Mouse (Mus musculus) hindbrain, postnatal 0 days (tissue): ENCODE measurements around the gene Kmt5b. TPM values are rescaled to one million over a fixed set of nuclear protein-coding genes. Genes with fewer than 3 reads are reported as not detected.
A peak's percentile ranks its signal among the peaks of the same experiment; 100 is the strongest.

Experiments used
- ATAC-seq: fragments of 200-750 bp; cut with Nextera tagmentation; 2 replicates; pipeline ENCODE4 v1.8.0; 2017; ENCODE audit warnings: mild to moderate bottlenecking, moderate TSS enrichment, moderate library complexity
- DNase-seq: peaks from one replicate; pipeline ENCODE4 v3.0.0-alpha.2; 2015; ENCODE audit warnings: low spot score
- H3K27ac ChIP-seq: fragments of 300-500 bp; sonication (generic); 2 replicates; pipeline ENCODE4 v1.5.1; 2014; ENCODE audit warnings: mild to moderate bottlenecking
- H3K27me3 ChIP-seq: fragments of 300-500 bp; sonication (generic); 2 replicates; pipeline ENCODE4 v1.6.1; 2014; ENCODE audit warnings: low read length, mixed read lengths; ENCODE audit not compliant: insufficient read depth
- H3K36me3 ChIP-seq: fragments of 300-500 bp; sonication (generic); 2 replicates; pipeline ENCODE4 v1.6.1; 2014; ENCODE audit warnings: low read length, mixed read lengths; ENCODE audit not compliant: insufficient read depth
- H3K4me1 ChIP-seq: fragments of 300-500 bp; sonication (generic); 2 replicates; pipeline ENCODE4 v1.6.1; 2014; ENCODE audit warnings: antibody characterized with exemption, low read length, mixed read lengths; ENCODE audit not compliant: insufficient read depth
- H3K4me2 ChIP-seq: fragments of 300-500 bp; sonication (generic); 2 replicates; pipeline ENCODE4 v1.6.1; 2014; ENCODE audit warnings: low read depth, mild to moderate bottlenecking, low read length, moderate library complexity, mixed read lengths
- H3K4me3 ChIP-seq: fragments of 300-500 bp; sonication (generic); 2 replicates; pipeline ENCODE4 v1.5.1; 2014; ENCODE audit warnings: low read length
- H3K9ac ChIP-seq: fragments of 300-500 bp; sonication (generic); replicated peaks from 2 replicates; pipeline ENCODE4 v1.6.1; 2014; ENCODE audit warnings: mild to moderate bottlenecking, low read length, moderate library complexity, mixed read lengths
- H3K9me3 ChIP-seq: fragments of 300-500 bp; sonication (generic); 2 replicates; pipeline ENCODE4 v1.6.1; 2016; ENCODE audit warnings: low read length, mixed read lengths
- CTCF ChIP-seq: IDR thresholded peaks from 2 replicates; pipeline ENCODE4 v1.5.1; 2016; ENCODE audit warnings: antibody characterized with exemption, control low read depth, low read depth
- WGBS: fragments of 180-500 bp; shearing (Covaris S2); extraction: QIAGEN DNeasy Blood & Tissue Kit; methylation state at CpG from one replicate; pipeline ENCODE4 v1.1.7; 2014; 5-methylcytosine and 5-hydroxymethylcytosine counted together
- polyA plus RNA-seq: library from polyadenylated mRNA; unstranded; fragments of >200 nt; fragmentation: Nextera tagmentation; extraction: Ambion mirVana; gene quantifications from 2 replicates; pipeline ENCODE4 v1.2.1, GENCODE M21; 2015
- total RNA-seq: library from RNA; depleted of rRNA; stranded (reverse); fragments of >200 nt; gene quantifications from 2 replicates; pipeline ENCODE4 v1.2.3, GENCODE M21; 2014

Kmt5b gene
- total and polyA plus RNA-seq, 2 experiments from 2014 or later = 32.8 to 43.5 TPM

DNA sequence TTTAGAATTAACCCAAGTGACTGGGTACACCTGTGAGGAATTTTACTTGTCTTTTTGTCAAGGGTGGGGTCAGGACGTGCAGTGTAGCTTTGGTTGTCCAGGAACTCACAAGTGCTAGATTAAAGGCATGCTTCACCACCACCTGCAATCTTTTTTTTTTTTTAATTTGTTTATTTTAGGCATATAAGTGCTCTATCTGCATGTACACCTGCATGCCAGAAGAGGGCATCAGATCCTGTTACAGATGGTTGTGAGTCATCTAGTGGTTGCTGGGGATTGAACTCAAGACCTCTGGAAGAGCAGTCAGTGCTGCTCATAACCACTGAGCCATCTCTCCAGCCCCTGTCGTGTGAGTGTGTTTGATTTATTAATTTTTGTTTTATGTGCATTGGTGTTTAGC lies 38.3 kb upstream of the Kmt5b start:
- ATAC-seq (no peak), DNase-seq (no peak)
- TF ChIP-seq CTCF = no peak
- WGBS = 78% methylated on average over 2 of the region's 2 CpGs
- no peak overlapping the region for H3K9ac ChIP-seq
- no peak overlapping the region for H3K4me2 ChIP-seq
- no peaks in the 10 kb centered on the region for H3K36me3 ChIP-seq
- H3K27me3 ChIP-seq = no peaks in the 10 kb centered on the region
- no peaks in the 10 kb centered on the region for H3K9me3 ChIP-seq
- no peak overlapping the region for H3K4me3 ChIP-seq
- no peak overlapping the region for H3K27ac ChIP-seq
- no peaks in the 10 kb centered on the region for H3K4me1 ChIP-seq

DNA sequence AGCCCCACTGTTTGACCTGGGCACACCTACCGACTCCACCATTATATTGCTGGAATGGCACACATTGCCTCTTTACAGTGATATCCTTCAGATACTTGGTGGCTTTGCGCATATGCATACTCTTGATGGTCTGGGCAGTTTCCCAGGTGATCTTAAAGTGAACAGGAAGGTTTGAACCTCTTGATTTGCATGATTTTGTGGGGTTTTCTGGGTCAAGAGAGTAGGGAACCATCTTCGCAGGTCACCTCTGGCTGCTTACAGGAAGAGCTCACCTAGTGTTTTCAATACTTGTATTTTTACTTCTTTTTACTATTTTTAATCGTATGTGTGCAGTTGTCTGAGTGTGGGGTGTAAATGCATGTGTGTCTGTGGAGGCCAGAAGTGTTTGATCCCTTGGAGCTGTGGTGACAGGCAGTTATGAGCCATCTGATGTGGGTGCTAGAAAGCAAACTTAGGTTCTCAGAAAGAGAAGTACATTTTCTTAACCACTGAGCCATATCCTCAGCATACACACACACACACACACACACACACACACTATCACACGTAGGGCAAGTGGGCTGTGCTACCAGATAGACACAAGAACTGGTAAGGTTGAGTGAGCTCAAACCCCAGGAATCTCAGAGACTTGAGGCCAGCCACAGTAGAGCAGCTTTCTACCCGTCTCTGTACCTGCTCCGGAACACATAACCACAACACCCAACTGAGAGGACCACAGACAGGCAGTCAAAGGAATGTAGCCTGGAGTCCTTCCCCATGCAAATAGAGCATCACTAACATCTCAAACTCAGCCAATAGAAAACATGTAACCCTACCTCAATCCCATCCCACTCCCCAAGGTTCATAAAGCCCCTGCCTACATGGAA lies 36.2 kb upstream of the Kmt5b start:
- no peak for TF ChIP-seq CTCF
- H3K27me3 ChIP-seq = no peaks in the 10 kb centered on the region
- 84% methylated on average over 7 of the region's 7 CpGs for WGBS

DNA sequence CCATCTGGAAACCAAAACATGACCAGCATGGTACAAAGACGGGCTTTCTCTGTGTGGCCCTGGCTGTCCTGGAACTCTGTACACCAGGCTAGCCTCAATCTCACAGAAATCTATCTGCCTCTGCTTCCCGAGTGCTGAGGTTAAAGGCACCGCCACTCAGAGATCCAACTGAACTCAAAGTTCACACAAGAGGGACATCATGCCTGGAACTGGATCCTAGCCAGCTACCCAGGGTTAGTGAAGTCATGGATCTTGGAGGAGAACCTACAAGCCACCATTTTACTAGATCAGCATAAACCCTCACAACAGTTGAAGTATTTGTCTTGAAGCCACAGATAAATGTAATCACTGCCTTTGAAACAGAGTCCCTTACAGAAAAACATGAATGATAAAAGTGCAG lies 31.2 kb upstream of the Kmt5b start:
- WGBS = 93% methylated on average over 3 of the region's 3 CpGs
- H3K27me3 ChIP-seq = no peaks in the 10 kb centered on the region
- ATAC-seq (no peak), DNase-seq (no peak)
- H3K9ac ChIP-seq = no peak overlapping the region
- no peak overlapping the region for H3K27ac ChIP-seq
- no peak overlapping the region for H3K4me3 ChIP-seq
- TF ChIP-seq CTCF = no peak
- no peaks in the 10 kb centered on the region for H3K9me3 ChIP-seq
- no peaks in the 10 kb centered on the region for H3K36me3 ChIP-seq
- H3K4me2 ChIP-seq = no peak overlapping the region
- H3K4me1 ChIP-seq = no peaks in the 10 kb centered on the region

More for the DNA sequence above, 36.2 kb upstream of the Kmt5b start:
- H3K36me3 ChIP-seq = no peaks in the 10 kb centered on the region
- H3K4me2 ChIP-seq = no peak overlapping the region
- no peak for ATAC-seq
- H3K4me1 ChIP-seq = no peaks in the 10 kb centered on the region
- no peak overlapping the region for H3K27ac ChIP-seq
- DNase-seq = no peak
- H3K9me3 ChIP-seq = no peaks in the 10 kb centered on the region
- no peak overlapping the region for H3K9ac ChIP-seq
- H3K4me3 ChIP-seq = no peak overlapping the region

GRCm38 (mm10) chr19:3739650-3740049 lies 27.6 kb upstream of the Kmt5b start:
- DNase-seq (no peak), ATAC-seq (no peak)
- no peaks in the 10 kb centered on the region for H3K36me3 ChIP-seq
- H3K27me3 ChIP-seq = no peaks in the 10 kb centered on the region
- H3K9ac ChIP-seq = no peak overlapping the region
- no peaks in the 10 kb centered on the region for H3K9me3 ChIP-seq
- no peak overlapping the region for H3K4me2 ChIP-seq
- TF ChIP-seq CTCF = no peak
- no peak overlapping the region for H3K27ac ChIP-seq
- 90% methylated on average over 7 of the region's 7 CpGs for WGBS
- no peaks in the 10 kb centered on the region for H3K4me1 ChIP-seq
- H3K4me3 ChIP-seq = no peak overlapping the region

DNA sequence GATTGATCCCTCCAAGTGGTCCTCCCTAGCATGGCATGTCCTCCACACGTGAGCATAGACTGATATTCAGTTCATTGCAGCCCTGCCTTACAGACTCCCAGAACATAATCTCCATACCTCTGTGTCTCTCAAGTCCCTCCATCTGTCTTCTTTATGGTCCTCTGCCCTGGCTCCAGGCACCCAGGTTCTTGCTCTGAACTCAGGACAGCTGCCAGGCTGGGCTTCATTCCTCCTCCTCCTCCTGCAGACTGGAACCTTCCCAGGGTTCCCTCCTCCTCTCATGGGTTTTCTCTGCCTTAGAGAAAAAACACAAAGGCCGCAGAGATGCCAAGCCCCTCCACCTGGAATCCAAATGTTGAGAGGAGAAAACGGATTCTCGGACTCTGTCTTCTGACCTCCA lies 24.5 kb upstream of the Kmt5b start:
- no peaks in the 10 kb centered on the region for H3K4me1 ChIP-seq
- no peaks in the 10 kb centered on the region for H3K36me3 ChIP-seq
- peak overlapping the region; percentile 72; the same call in 1 of the 2 replicates for H3K4me2 ChIP-seq
- DNase-seq (no peak), ATAC-seq (no peak)
- H3K9ac ChIP-seq = no peak overlapping the region
- H3K27ac ChIP-seq = peak overlapping the region; percentile 64
- no peak overlapping the region for H3K4me3 ChIP-seq
- WGBS = 32% methylated on average over 4 of the region's 4 CpGs
- no peaks in the 10 kb centered on the region for H3K9me3 ChIP-seq
- TF ChIP-seq CTCF = no peak
- H3K27me3 ChIP-seq = no peaks in the 10 kb centered on the region

DNA sequence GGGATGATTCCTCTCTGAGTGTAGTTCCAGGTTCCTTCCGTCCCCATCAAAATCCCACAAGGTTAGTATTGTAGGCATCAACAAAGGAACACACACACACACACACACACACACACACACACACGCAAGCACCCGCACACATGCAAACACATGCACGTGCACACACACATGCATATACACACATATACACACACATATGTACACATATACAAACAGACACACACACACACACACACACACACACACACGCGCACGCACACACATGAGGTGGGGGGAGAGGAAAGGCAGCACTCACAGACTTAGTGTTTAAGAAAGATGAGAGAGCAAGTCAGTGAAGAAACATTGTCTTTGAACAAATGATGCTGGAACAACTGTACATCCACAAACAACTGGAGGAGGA lies 23.9 kb upstream of the Kmt5b start:
- Histone ChIP-seq H3K4me3 (peak overlapping the region; percentile 52), H3K27me3 (no peaks in the 10 kb centered on the region), H3K4me2 (peak overlapping the region; percentile 72), H3K4me1 (no peaks in the 10 kb centered on the region), H3K9ac (no peak overlapping the region), H3K27ac (no peak overlapping the region), H3K9me3 (no peaks in the 10 kb centered on the region), H3K36me3 (no peaks in the 10 kb centered on the region)
- 66% methylated on average over 7 of the region's 7 CpGs for WGBS
- no peak for TF ChIP-seq CTCF
- DNase-seq = no peak
- no peak for ATAC-seq
